Mouse (Mus musculus) forebrain, postnatal 0 days (tissue): ENCODE measurements at regions not wholly inside any gene's neighbourhood (a gene's known extent, or its start where the extent isn't known, plus 50 kb on each side); places are given as distances from the start of the nearest gene placed in this dataset.
"Not testable (repeated sequence)": the region's sequence is repeated elsewhere in the genome, so short reads cannot be mapped to it uniquely, and the experiment has no call there.

Experiments used
- ATAC-seq: fragments of 200-750 bp; cut with Nextera tagmentation; 2 replicates; pipeline ENCODE4 v1.8.0; 2017; ENCODE audit warnings: mild to moderate bottlenecking, moderate library complexity
- DNase-seq: peaks from one replicate; pipeline ENCODE4 v3.0.0-alpha.2; 2015
- H3K27ac ChIP-seq: fragments of 300-500 bp; sonication (generic); 2 replicates; pipeline ENCODE4 v1.5.1; 2014; ENCODE audit warnings: low read depth, mild to moderate bottlenecking, antibody characterized with exemption, low read length, moderate library complexity, mixed read lengths
- H3K27me3 ChIP-seq: fragments of 300-500 bp; sonication (generic); 2 replicates; pipeline ENCODE4 v1.6.1; 2014; ENCODE audit warnings: mild to moderate bottlenecking, low read length, mixed read lengths; ENCODE audit not compliant: insufficient read depth
- H3K36me3 ChIP-seq: fragments of 300-500 bp; sonication (generic); 2 replicates; pipeline ENCODE4 v1.6.1; 2014; ENCODE audit warnings: mild to moderate bottlenecking, moderate library complexity; ENCODE audit not compliant: insufficient read depth
- H3K4me1 ChIP-seq: fragments of 300-500 bp; sonication (generic); 2 replicates; pipeline ENCODE4 v1.6.1; 2014; ENCODE audit warnings: antibody characterized with exemption; ENCODE audit not compliant: insufficient read depth
- H3K4me2 ChIP-seq: fragments of 300-500 bp; sonication (generic); 2 replicates; pipeline ENCODE4 v1.6.1; 2014; ENCODE audit warnings: low read depth, mild to moderate bottlenecking, moderate library complexity
- H3K4me3 ChIP-seq: fragments of 300-500 bp; sonication (generic); 2 replicates; pipeline ENCODE4 v1.5.1; 2014; ENCODE audit warnings: low read depth, low read length, mixed read lengths
- H3K9ac ChIP-seq: fragments of 300-500 bp; sonication (generic); 2 replicates; pipeline ENCODE4 v1.6.1; 2014; ENCODE audit warnings: mild to moderate bottlenecking
- H3K9me3 ChIP-seq: fragments of 300-500 bp; sonication (generic); 2 replicates; pipeline ENCODE4 v1.6.1; 2016; ENCODE audit warnings: low read length
- CTCF ChIP-seq: sonication (generic); IDR thresholded peaks from 2 replicates; pipeline ENCODE4 v1.5.1; 2016; ENCODE audit warnings: antibody characterized with exemption, control low read depth, low read depth
- WGBS: fragments of 180-500 bp; shearing (Covaris S2); extraction: QIAGEN DNeasy Blood & Tissue Kit; methylation state at CpG from one replicate; pipeline ENCODE4 v1.1.7; 2014; 5-methylcytosine and 5-hydroxymethylcytosine counted together

GRCm38 (mm10) chr11:91286376-91286775 lies 291.0 kb downstream of the Kif2b start:
- DNase-seq (no peak), ATAC-seq (no peak)
- H3K9ac ChIP-seq, result no peak overlapping the region

GRCm38 (mm10) chr11:91262216-91262615 lies 315.1 kb downstream of the Kif2b start:
- Histone ChIP-seq H3K27ac (no peak overlapping the region), H3K27me3 (no peaks in the 10 kb centered on the region), H3K4me3 (no peak overlapping the region), H3K36me3 (no peaks in the 10 kb centered on the region), H3K4me2 (no peak overlapping the region), H3K4me1 (no peaks in the 10 kb centered on the region), H3K9me3 (no peaks in the 10 kb centered on the region), H3K9ac (no peak overlapping the region)
- 46% methylated on average over 4 of the region's 4 CpGs for WGBS
- ATAC-seq, result no peak
- TF ChIP-seq CTCF, result no peak
- no peak for DNase-seq

More at GRCm38 (mm10) chr11:91286376-91286775, 291.0 kb downstream of the Kif2b start:
- Histone ChIP-seq H3K4me2 (no peak overlapping the region), H3K9me3 (no peaks in the 10 kb centered on the region), H3K4me3 (no peak overlapping the region), H3K27me3 (no peaks in the 10 kb centered on the region), H3K27ac (no peak overlapping the region), H3K36me3 (no peaks in the 10 kb centered on the region), H3K4me1 (no peaks in the 10 kb centered on the region)
- no peak for TF ChIP-seq CTCF

GRCm38 (mm10) chr11:91242061-91242460 lies 335.3 kb downstream of the Kif2b start:
- not testable (repeated sequence) for H3K27me3 ChIP-seq, DNase-seq, ATAC-seq, H3K27ac ChIP-seq, H3K36me3 ChIP-seq, H3K9me3 ChIP-seq, H3K4me1 ChIP-seq, H3K9ac ChIP-seq, H3K4me2 ChIP-seq, H3K4me3 ChIP-seq
- 74% methylated on average over 3 of the region's 3 CpGs for WGBS

- Histone ChIP-seq H3K4me2 (no peak overlapping the region), H3K27ac (no peak overlapping the region), H3K4me1 (no peaks in the 10 kb centered on the region), H3K27me3 (no peaks in the 10 kb centered on the region), H3K36me3 (no peaks in the 10 kb centered on the region), H3K9me3 (no peaks in the 10 kb centered on the region), H3K4me3 (no peak overlapping the region), H3K9ac (no peak overlapping the region)
- no peak for TF ChIP-seq CTCF
- no peak for DNase-seq
- no peak for ATAC-seq
- WGBS, result 45% methylated on average over 1 of the region's 1 CpGs
These were observed 361.2 kb downstream of the Kif2b start for GRCm38 (mm10) chr11:91216158-91216557.

GRCm38 (mm10) chr11:91213104-91213503 lies 364.3 kb downstream of the Kif2b start:
- ATAC-seq (no peak), DNase-seq (no peak)
- no peaks in the 10 kb centered on the region for H3K27me3 ChIP-seq
- H3K4me2 ChIP-seq, result no peak overlapping the region
- no peaks in the 10 kb centered on the region for H3K36me3 ChIP-seq
- no peak overlapping the region for H3K27ac ChIP-seq
- WGBS, result 35% methylated on average over 2 of the region's 2 CpGs
- no peak overlapping the region for H3K4me3 ChIP-seq
- no peaks in the 10 kb centered on the region for H3K9me3 ChIP-seq
- TF ChIP-seq CTCF, result no peak
- no peaks in the 10 kb centered on the region for H3K4me1 ChIP-seq
- no peak overlapping the region for H3K9ac ChIP-seq

- ATAC-seq (no peak), DNase-seq (no peak)
- WGBS, result 29% methylated on average over 7 of the region's 7 CpGs
- Histone ChIP-seq H3K4me1 (no peaks in the 10 kb centered on the region), H3K36me3 (no peaks in the 10 kb centered on the region), H3K27me3 (no peaks in the 10 kb centered on the region), H3K4me3 (no peak overlapping the region), H3K4me2 (no peak overlapping the region), H3K9ac (no peak overlapping the region), H3K27ac (no peak overlapping the region), H3K9me3 (no peaks in the 10 kb centered on the region)
- TF ChIP-seq CTCF, result no peak
These were observed 370.9 kb downstream of the Kif2b start for GRCm38 (mm10) chr11:91206470-91206869.

GRCm38 (mm10) chr11:91204416-91204815 lies 372.9 kb downstream of the Kif2b start:
- DNase-seq (no peak), ATAC-seq (no peak)
- no peak overlapping the region for H3K4me3 ChIP-seq
- H3K9ac ChIP-seq, result no peak overlapping the region
- no peak overlapping the region for H3K27ac ChIP-seq
- WGBS, result 60% methylated on average over 7 of the region's 7 CpGs
- H3K4me1 ChIP-seq, result no peaks in the 10 kb centered on the region
- no peak for TF ChIP-seq CTCF
- no peaks in the 10 kb centered on the region for H3K27me3 ChIP-seq
- H3K4me2 ChIP-seq, result no peak overlapping the region
- H3K36me3 ChIP-seq, result no peaks in the 10 kb centered on the region
- H3K9me3 ChIP-seq, result no peaks in the 10 kb centered on the region

GRCm38 (mm10) chr11:91196841-91197240 lies 380.5 kb downstream of the Kif2b start:
- ATAC-seq, result no peak
- no peak overlapping the region for H3K4me3 ChIP-seq
- WGBS, result 12% methylated on average over 4 of the region's 4 CpGs

More at GRCm38 (mm10) chr11:91196841-91197240, 380.5 kb downstream of the Kif2b start:
- H3K27me3 ChIP-seq, result no peaks in the 10 kb centered on the region; the same call in 1 of the 2 replicates
- H3K4me2 ChIP-seq, result no peak overlapping the region
- DNase-seq, result no peak
- no peak overlapping the region for H3K27ac ChIP-seq
- H3K9ac ChIP-seq, result no peak overlapping the region
- no peaks in the 10 kb centered on the region for H3K4me1 ChIP-seq
- no peak for TF ChIP-seq CTCF
- no peaks in the 10 kb centered on the region for H3K36me3 ChIP-seq
- no peaks in the 10 kb centered on the region for H3K9me3 ChIP-seq
